Mouse (Mus musculus) myocyte (in vitro differentiated cells): ENCODE measurements at regions not wholly inside any gene's neighbourhood (a gene's known extent, or its start where the extent isn't known, plus 50 kb on each side); places are given as distances from the start of the nearest gene placed in this dataset.

Source experiments
- CEBPB ChIP-seq: IDR thresholded peaks from 2 replicates; pipeline ENCODE4 v1.6.1; 2011; ENCODE audit warnings: mild to moderate bottlenecking, moderate library complexity; ENCODE audit not compliant: poor library complexity, insufficient read depth, severe bottlenecking
- E2F4 ChIP-seq: IDR thresholded peaks from one replicate; pipeline ENCODE4 v1.6.1; 2011; ENCODE audit warnings: mild to moderate bottlenecking, control low read depth, moderate library complexity; ENCODE audit not compliant: insufficient read depth
- MAX ChIP-seq: IDR thresholded peaks from one replicate; pipeline ENCODE4 v1.6.1; 2011; ENCODE audit warnings: low read depth, mild to moderate bottlenecking, control low read depth
- POLR2A ChIP-seq: IDR thresholded peaks from one replicate; pipeline ENCODE4 v1.6.1; 2011; ENCODE audit warnings: low read depth, mild to moderate bottlenecking, control low read depth, moderate library complexity; ENCODE audit not compliant: insufficient read length
- REST ChIP-seq: IDR thresholded peaks from one replicate; pipeline ENCODE4 v1.6.1; 2011; ENCODE audit warnings: mild to moderate bottlenecking, control low read depth, moderate library complexity; ENCODE audit not compliant: insufficient read depth, insufficient read length
- TCF3 ChIP-seq: IDR thresholded peaks from one replicate; pipeline ENCODE4 v1.6.1; 2011; ENCODE audit warnings: low read depth, control low read depth; ENCODE audit not compliant: insufficient read length
- USF1 ChIP-seq: IDR thresholded peaks from one replicate; pipeline ENCODE4 v1.6.1; 2011; ENCODE audit warnings: low read depth, mild to moderate bottlenecking, control low read depth, moderate library complexity

- no peak for TF ChIP-seq POLR2A
- no peak for TF ChIP-seq E2F4
- TF ChIP-seq TCF3: no peak
- TF ChIP-seq CEBPB: no peak
- TF ChIP-seq USF1: no peak
- TF ChIP-seq MAX: no peak
- TF ChIP-seq REST: no peak
Observed at GRCm38 (mm10) chr7:117887288-117887687, 228.7 kb downstream of the Rps15a start.
